Mouse (Mus musculus) midbrain, embryonic 10.5 days (tissue): Measurements from ENCODE around the gene Kcna6. TPM values are rescaled to one million over a fixed set of nuclear protein-coding genes. Genes with fewer than 3 reads are reported as not detected.

Source experiments
- DNase-seq: peaks from one replicate; pipeline ENCODE4 v3.0.0-alpha.2; 2017; ENCODE audit warnings: low spot score
- H3K27ac ChIP-seq: fragments of 300-500 bp; sonication (generic); replicated peaks from 2 replicates; pipeline ENCODE4 v1.5.1; 2016; ENCODE audit warnings: mild to moderate bottlenecking
- H3K27me3 ChIP-seq: fragments of 300-500 bp; sonication (generic); 2 replicates; pipeline ENCODE4 v1.6.1; 2016; ENCODE audit warnings: low read depth, mild to moderate bottlenecking; ENCODE audit not compliant: poor library complexity, severe bottlenecking
- H3K36me3 ChIP-seq: fragments of 300-500 bp; sonication (generic); 2 replicates; pipeline ENCODE4 v1.6.1; 2016; ENCODE audit warnings: mild to moderate bottlenecking, moderate library complexity
- H3K4me1 ChIP-seq: fragments of 300-500 bp; sonication (generic); 2 replicates; pipeline ENCODE4 v1.6.1; 2016
- H3K4me3 ChIP-seq: fragments of 300-500 bp; sonication (generic); 2 replicates; pipeline ENCODE4 v1.5.1; 2016; ENCODE audit warnings: mild to moderate bottlenecking, moderate library complexity
- H3K9me3 ChIP-seq: fragments of 300-500 bp; sonication (generic); replicated peaks from 2 replicates; pipeline ENCODE4 v1.6.1; 2016; ENCODE audit warnings: mild to moderate bottlenecking
- WGBS: fragments of 180-500 bp; shearing (Covaris S2); methylation state at CpG from one replicate; pipeline ENCODE4 v1.1.7; 2016; 5-methylcytosine and 5-hydroxymethylcytosine counted together
- polyA plus RNA-seq: library from polyadenylated mRNA; unstranded; fragments of >200 nt; fragmentation: Nextera tagmentation; extraction: Ambion mirVana; gene quantifications from 2 replicates; pipeline ENCODE4 v1.2.1, GENCODE M21; 2016

Kcna6 gene
- polyA plus RNA-seq, 1 experiment from 2014 or later, result 3.4 TPM

- no peak for DNase-seq
- WGBS, result 76% methylated on average over 11 of the region's 11 CpGs
- Histone ChIP-seq H3K4me3 (no peak overlapping the region), H3K4me1 (peaks cover 41% of the 10 kb centered on the region), H3K27ac (no peak overlapping the region; the same call in 1 of the 2 replicates), H3K9me3 (no peaks in the 10 kb centered on the region), H3K36me3 (no peaks in the 10 kb centered on the region), H3K27me3 (no peaks in the 10 kb centered on the region)
Measured at GRCm38 (mm10) chr6:126764563-126765091, 24.2 kb upstream of the Kcna6 start.

DNA sequence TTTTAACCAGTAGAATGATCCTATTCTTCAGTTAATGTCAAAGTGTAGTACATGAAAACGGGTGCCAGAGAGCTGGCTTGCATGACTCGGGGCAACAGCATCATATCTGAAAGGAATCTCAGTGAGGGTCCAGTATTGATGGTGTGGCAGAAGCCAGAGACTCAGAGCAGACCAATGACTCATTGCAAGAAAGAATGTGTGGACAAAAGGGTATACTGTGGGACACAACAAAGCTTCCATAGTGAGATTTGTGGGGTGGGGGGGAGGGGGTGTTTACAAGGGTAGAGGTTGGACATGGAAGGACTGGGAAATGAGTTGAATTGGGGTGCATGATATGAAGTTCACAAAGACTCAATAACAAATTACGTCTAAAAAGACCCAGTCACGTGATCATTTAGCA is 20.9 kb upstream of the Kcna6 start:
- H3K9me3 ChIP-seq, result no peaks in the 10 kb centered on the region
- no peak for DNase-seq
- H3K4me1 ChIP-seq, result peaks cover 9% of the 10 kb centered on the region
- no peak overlapping the region for H3K27ac ChIP-seq
- H3K27me3 ChIP-seq, result no peaks in the 10 kb centered on the region
- H3K36me3 ChIP-seq, result no peaks in the 10 kb centered on the region
- 93% methylated on average over 4 of the region's 4 CpGs for WGBS
- no peak overlapping the region for H3K4me3 ChIP-seq

- no peak overlapping the region for H3K27ac ChIP-seq
Measured at GRCm38 (mm10) chr6:126755729-126756411, 15.4 kb upstream of the Kcna6 start.

DNA sequence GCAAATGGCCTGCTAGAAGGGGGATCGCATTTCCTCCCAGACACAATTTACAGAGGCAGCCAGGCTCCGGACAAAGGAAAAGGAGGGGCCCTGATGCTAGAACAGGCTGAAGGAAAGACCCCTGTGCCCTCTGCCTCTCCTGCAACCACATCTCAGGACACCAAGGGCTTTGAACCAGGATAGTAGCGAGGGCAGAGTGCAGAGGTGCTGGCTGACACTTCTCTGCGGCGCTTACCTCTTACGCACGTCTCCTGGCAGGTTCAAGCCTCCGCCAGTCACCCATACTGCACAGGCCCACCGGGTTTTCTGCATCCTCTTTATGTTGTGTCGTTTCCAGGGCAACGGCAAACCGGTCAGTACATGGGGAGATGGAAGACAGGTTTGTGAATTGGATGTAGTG is 12.0 kb upstream of the Kcna6 start:
- Histone ChIP-seq H3K36me3 (no peaks in the 10 kb centered on the region), H3K9me3 (no peaks in the 10 kb centered on the region), H3K4me3 (peak overlapping the region; percentile 14; the same call in 1 of the 2 replicates), H3K4me1 (peaks cover 20% of the 10 kb centered on the region), H3K27ac (peak overlapping the region; percentile 52), H3K27me3 (0 out of 2 replicates have a peak, but pooled peaks cover 4% of the 10 kb centered on the region)
- DNase-seq, result peak; percentile 36
- 43% methylated on average over 12 of the region's 12 CpGs for WGBS

More at GRCm38 (mm10) chr6:126755729-126756411, 15.4 kb upstream of the Kcna6 start:
- Histone ChIP-seq H3K4me1 (peaks cover 20% of the 10 kb centered on the region), H3K9me3 (no peaks in the 10 kb centered on the region), H3K36me3 (no peaks in the 10 kb centered on the region), H3K27me3 (0 out of 2 replicates have a peak, but pooled peaks cover 4% of the 10 kb centered on the region), H3K4me3 (no peak overlapping the region)
- DNase-seq, result peak; percentile 42
- 45% methylated on average over 8 of the region's 8 CpGs for WGBS

GRCm38 (mm10) chr6:126745888-126746287 is 5.4 kb upstream of the Kcna6 start:
- WGBS, result 74% methylated on average over 1 of the region's 1 CpGs
- no peak for DNase-seq

DNA sequence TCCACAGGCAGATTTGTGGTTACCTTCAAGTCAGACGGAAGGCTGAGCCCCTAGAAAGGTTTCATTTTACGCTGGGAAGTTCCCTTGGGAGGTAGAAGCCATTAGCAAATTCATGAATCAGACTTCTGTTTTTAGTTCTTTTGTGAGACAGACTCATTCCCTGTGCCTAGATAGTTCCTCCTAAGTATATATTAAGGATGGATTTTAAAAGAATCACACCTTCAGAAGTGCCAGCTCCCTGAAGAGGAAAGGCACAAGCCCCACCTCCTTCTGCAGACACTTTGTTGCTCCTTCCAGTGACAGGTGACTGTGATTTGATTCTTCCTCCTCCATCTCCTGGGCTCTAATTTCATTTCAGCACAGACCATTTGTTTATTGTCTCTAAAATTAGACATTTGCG is 2.1 kb upstream of the Kcna6 start:
- no peaks in the 10 kb centered on the region for H3K36me3 ChIP-seq
- H3K9me3 ChIP-seq, result no peaks in the 10 kb centered on the region
- 66% methylated on average over 3 of the region's 3 CpGs for WGBS
- no peak overlapping the region for H3K4me3 ChIP-seq
- H3K27me3 ChIP-seq, result peaks cover 52% of the 10 kb centered on the region
- H3K27ac ChIP-seq, result no peak overlapping the region
- no peak for DNase-seq
- H3K4me1 ChIP-seq, result peaks cover 23% of the 10 kb centered on the region

More at GRCm38 (mm10) chr6:126745888-126746287, 5.4 kb upstream of the Kcna6 start:
- Histone ChIP-seq H3K27me3 (peaks cover 20% of the 10 kb centered on the region), H3K4me1 (peaks cover 1% of the 10 kb centered on the region), H3K9me3 (no peaks in the 10 kb centered on the region), H3K27ac (no peak overlapping the region), H3K4me3 (no peak overlapping the region), H3K36me3 (no peaks in the 10 kb centered on the region)

GRCm38 (mm10) chr6:126739326-126740210 is 906 bp downstream of the Kcna6 start:
- H3K36me3 ChIP-seq, result no peaks in the 10 kb centered on the region
- peak; percentile 59 for DNase-seq
- peak overlapping the region; percentile 71 for H3K4me3 ChIP-seq
- H3K27ac ChIP-seq, result peak overlapping the region; percentile 72
- WGBS, result 2% methylated on average over 67 of the region's 67 CpGs
- H3K27me3 ChIP-seq, result peaks cover 67% of the 10 kb centered on the region
- peaks cover 23% of the 10 kb centered on the region for H3K4me1 ChIP-seq
- H3K9me3 ChIP-seq, result no peaks in the 10 kb centered on the region

DNA sequence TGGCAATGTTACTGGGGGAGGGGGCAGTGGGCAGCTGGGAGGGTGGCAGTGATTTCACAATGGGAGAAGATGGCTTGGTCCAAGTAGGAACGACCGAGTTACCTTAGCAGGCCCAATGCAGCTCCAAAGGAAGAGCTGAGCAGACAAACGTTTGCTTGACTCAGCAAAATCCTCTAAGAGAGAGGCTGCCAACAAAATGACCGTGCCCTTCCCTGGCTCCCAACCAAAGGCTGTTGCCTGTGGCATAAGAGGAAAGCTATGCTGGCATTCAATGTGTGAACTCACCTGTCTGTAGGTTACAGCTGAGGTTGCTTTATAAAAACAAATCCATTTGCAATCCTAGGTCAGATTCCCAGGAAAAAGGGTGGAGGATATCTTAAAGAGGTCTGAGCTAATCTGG is 3.5 kb downstream of the Kcna6 start:
- WGBS, result 76% methylated on average over 4 of the region's 4 CpGs
- H3K27ac ChIP-seq, result no peak overlapping the region
- no peaks in the 10 kb centered on the region for H3K36me3 ChIP-seq
- H3K4me3 ChIP-seq, result no peak overlapping the region
- no peak for DNase-seq
- H3K4me1 ChIP-seq, result peaks cover 23% of the 10 kb centered on the region
- H3K9me3 ChIP-seq, result no peaks in the 10 kb centered on the region
- H3K27me3 ChIP-seq, result peaks cover 58% of the 10 kb centered on the region

GRCm38 (mm10) chr6:126735806-126736205 is 4.7 kb downstream of the Kcna6 start:
- Histone ChIP-seq H3K4me1 (peaks cover 21% of the 10 kb centered on the region), H3K36me3 (no peaks in the 10 kb centered on the region), H3K27ac (no peak overlapping the region), H3K4me3 (no peak overlapping the region), H3K27me3 (peaks cover 46% of the 10 kb centered on the region), H3K9me3 (no peaks in the 10 kb centered on the region)
- DNase-seq, result no peak
- 79% methylated on average over 3 of the region's 3 CpGs for WGBS

- no peak overlapping the region for H3K27ac ChIP-seq
- no peaks in the 10 kb centered on the region for H3K4me1 ChIP-seq
- no peaks in the 10 kb centered on the region for H3K9me3 ChIP-seq
- no peak overlapping the region for H3K4me3 ChIP-seq
- no peak for DNase-seq
- WGBS, result 80% methylated on average over 6 of the region's 6 CpGs
- no peaks in the 10 kb centered on the region for H3K36me3 ChIP-seq
- H3K27me3 ChIP-seq, result peaks cover 15% of the 10 kb centered on the region
Measured at GRCm38 (mm10) chr6:126732645-126733044, 7.8 kb downstream of the Kcna6 start.

GRCm38 (mm10) chr6:126728803-126729202 is 11.7 kb downstream of the Kcna6 start:
- WGBS, result 89% methylated on average over 8 of the region's 8 CpGs
- H3K4me3 ChIP-seq, result no peak overlapping the region
- no peaks in the 10 kb centered on the region for H3K27me3 ChIP-seq
- H3K36me3 ChIP-seq, result no peaks in the 10 kb centered on the region
- DNase-seq, result no peak
- H3K4me1 ChIP-seq, result no peaks in the 10 kb centered on the region
- no peaks in the 10 kb centered on the region for H3K9me3 ChIP-seq
- no peak overlapping the region for H3K27ac ChIP-seq

DNA sequence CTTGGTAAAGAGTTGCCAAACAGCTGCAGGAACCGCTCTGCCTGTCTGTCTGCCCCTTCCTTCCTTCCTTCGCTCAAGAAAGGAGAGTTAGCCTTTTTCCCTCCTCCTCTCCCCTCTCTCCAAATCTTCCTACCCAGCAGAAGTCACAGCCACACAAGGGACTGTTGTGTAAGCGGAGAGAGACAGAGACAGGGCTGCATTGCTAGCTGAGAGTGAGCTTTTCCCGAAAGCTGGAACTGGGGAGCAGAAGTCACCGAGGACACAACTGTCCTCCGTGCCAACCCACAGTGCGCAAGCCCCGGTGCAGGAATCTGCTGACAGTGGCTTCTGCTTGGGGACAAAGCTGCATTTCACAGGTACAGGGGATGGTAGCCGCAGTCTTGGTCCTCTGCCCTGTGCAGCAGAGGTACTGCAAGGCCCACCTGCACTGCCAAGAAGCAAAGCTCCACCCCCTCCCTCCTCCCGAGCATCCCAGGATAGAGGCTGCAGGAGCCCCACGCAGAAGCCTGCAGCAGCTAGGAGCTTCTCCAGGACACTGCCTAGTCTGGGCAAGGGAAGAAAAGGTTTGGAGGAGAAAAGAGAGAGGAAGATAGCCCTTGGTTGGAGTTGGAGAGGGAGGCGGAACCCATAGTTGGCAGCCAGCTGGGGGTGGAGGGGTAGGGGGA is 21.9 kb downstream of the Kcna6 start:
- no peak overlapping the region for H3K4me3 ChIP-seq
- H3K27me3 ChIP-seq, result peaks cover 6% of the 10 kb centered on the region; the same call in 1 of the 2 replicates
- no peaks in the 10 kb centered on the region for H3K9me3 ChIP-seq
- H3K4me1 ChIP-seq, result no peaks in the 10 kb centered on the region
- DNase-seq, result no peak
- WGBS, result 73% methylated on average over 12 of the region's 12 CpGs
- no peaks in the 10 kb centered on the region for H3K36me3 ChIP-seq
- H3K27ac ChIP-seq, result no peak overlapping the region
